Comparison of ENCODE assay signal across 9 mouse cellular contexts in the genomic region with DNA sequence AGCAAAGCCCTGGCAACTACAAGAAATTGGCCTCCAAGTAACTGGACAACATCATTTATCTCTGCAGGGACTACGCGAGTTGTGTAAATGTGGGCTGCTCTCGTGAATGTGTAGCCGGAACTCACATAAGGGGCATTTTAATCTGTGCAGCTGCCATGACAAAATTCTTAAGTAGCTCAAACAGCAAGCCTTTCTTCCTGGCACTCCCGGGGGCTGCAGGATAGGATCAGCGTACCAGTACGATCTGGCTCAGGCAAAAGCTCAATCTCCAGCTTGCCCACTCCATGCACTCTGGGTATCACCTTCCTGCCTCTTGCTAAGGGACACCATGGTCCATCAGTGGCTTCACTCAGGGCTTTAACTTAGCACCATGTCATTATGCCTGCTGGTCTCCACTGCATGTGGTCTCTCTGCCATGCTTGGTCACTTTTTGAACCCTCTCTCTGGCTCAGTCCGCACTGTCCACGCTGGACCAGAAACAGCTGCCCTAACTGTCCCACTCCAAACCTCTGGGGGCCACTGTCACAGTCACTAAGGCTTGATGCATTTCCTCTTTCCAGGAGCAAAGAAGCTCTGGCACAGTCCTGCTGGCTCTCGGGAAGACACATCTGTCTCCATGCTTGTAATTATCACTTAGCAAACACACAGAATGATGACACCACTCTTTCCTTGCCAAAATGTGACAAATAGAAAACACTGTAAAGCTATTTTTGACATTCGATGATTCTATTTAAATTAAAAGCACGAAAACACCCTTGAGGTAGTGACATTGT.
A peak's percentile ranks its signal among the peaks of the same experiment; 100 is the strongest.
DNase-seq lines count a peak whose midpoint lies in the region; ATAC-seq lines count a peak whose summit lies in the region.
"Had no signal": no experiment of that assay in that cellular context is flagged by ENCODE, and none has a peak within 500 bp of the region (broad histone marks: within the 10 kb centered on the region; RNA-seq: fewer than 3 reads in every experiment).

No protein-coding gene starts in this region.

- H3K4me1 ChIP-seq in hindbrain, embryonic 13.5 days (replicated peaks): peaks cover 19% of the 10 kb centered on the region
- H3K4me1 ChIP-seq in hindbrain, embryonic 10.5 days (replicated peaks): peaks cover 8% of the 10 kb centered on the region
- H3K4me1 ChIP-seq in hindbrain, embryonic 14.5 days (replicated peaks; ENCODE audit: control insufficient read depth, insufficient read depth, low read length): peaks cover 10% of the 10 kb centered on the region

- WGBS in hindbrain, embryonic 13.5 days: 60% methylated on average over 12 of the region's 12 CpGs
- WGBS in hindbrain, embryonic 10.5 days: 87% methylated on average over 12 of the region's 12 CpGs
- whole genome bisulfite sequencing in hindbrain, embryonic 14.5 days: 50% methylated on average over 12 of the region's 12 CpGs

- 0 out of 2 replicates have a peak, but pooled peaks have one; percentile 32 for ATAC-seq in hindbrain, embryonic 13.5 days (ENCODE audit: low FRiP score)
- ATAC-seq in hindbrain, embryonic 14.5 days (ENCODE audit: low FRiP score): peak; percentile 40; the same call in 1 of the 2 replicates

- H3K27me3 ChIP-seq in hindbrain, embryonic 13.5 days: no peaks in the 10 kb centered on the region
- H3K27me3 ChIP-seq in hindbrain, embryonic 10.5 days (ENCODE audit: insufficient read depth, poor library complexity, severe bottlenecking): no peaks in the 10 kb centered on the region
- no peaks in the 10 kb centered on the region for H3K27me3 ChIP-seq in hindbrain, embryonic 14.5 days (ENCODE audit: control insufficient read depth, insufficient read depth, low read length)

- H3K27ac ChIP-seq in hindbrain, embryonic 13.5 days: peak overlapping the region; percentile 64
- H3K27ac ChIP-seq in hindbrain, embryonic 10.5 days: no peak overlapping the region
- peak overlapping the region; percentile 53 for H3K27ac ChIP-seq in hindbrain, embryonic 14.5 days

- no peaks in the 10 kb centered on the region for H3K9me3 ChIP-seq in hindbrain, embryonic 13.5 days
- no peaks in the 10 kb centered on the region for H3K9me3 ChIP-seq in hindbrain, embryonic 10.5 days
- H3K9me3 ChIP-seq in hindbrain, embryonic 14.5 days (ENCODE audit: control insufficient read depth, low read length): no peaks in the 10 kb centered on the region

- no peak overlapping the region for H3K4me3 ChIP-seq in hindbrain, embryonic 13.5 days
- H3K4me3 ChIP-seq in hindbrain, embryonic 10.5 days: no peak overlapping the region
- no peak overlapping the region for H3K4me3 ChIP-seq in hindbrain, embryonic 14.5 days (replicated peaks; ENCODE audit: low read length)

- no peak overlapping the region for H3K9ac ChIP-seq in hindbrain, embryonic 13.5 days
- H3K9ac ChIP-seq in hindbrain, embryonic 14.5 days: 0 out of 2 replicates have a peak overlapping the region, but pooled peaks have one; percentile 1

- H3K36me3 ChIP-seq in hindbrain, embryonic 13.5 days: no peaks in the 10 kb centered on the region
- H3K36me3 ChIP-seq in hindbrain, embryonic 10.5 days: no peaks in the 10 kb centered on the region
- H3K36me3 ChIP-seq in hindbrain, embryonic 14.5 days (replicated peaks; ENCODE audit: control insufficient read depth, insufficient read depth): no peaks in the 10 kb centered on the region

- 0 out of 2 replicates have a peak overlapping the region, but pooled peaks have one; percentile 11 for H3K4me2 ChIP-seq in hindbrain, embryonic 13.5 days
- H3K4me2 ChIP-seq in hindbrain, embryonic 14.5 days (replicated peaks): no peak overlapping the region

- DNase-seq in hindbrain, embryonic 10.5 days (ENCODE audit: low spot score): no peak
- DNase-seq in retina, postnatal 1 day: peak; percentile 23
- no peak for DNase-seq in retina, embryonic 14.5 days (ENCODE audit: low spot score)
- no peak for DNase-seq in hindbrain, embryonic 14.5 days (ENCODE audit: low spot score)
- DNase-seq in gastrocnemius, postnatal 25 days: no peak
- no peak for DNase-seq in spleen, postnatal 14 days (ENCODE audit: low spot score in 2 of 2)
- DNase-seq: adrenal gland, postnatal 10 days; right cerebral cortex, postnatal 4 days had no signal
